Mouse (Mus musculus) left cerebral cortex, postnatal 36 days (tissue): ENCODE results near the gene Rnf138rt1. TPM values are rescaled to one million over a fixed set of nuclear protein-coding genes. Genes with fewer than 3 reads are reported as not detected.
A peak's percentile ranks its signal among the peaks of the same experiment; 100 is the strongest.

Experiments used
- DNase-seq, 2 experiments: peaks; one replicate each; pipeline ENCODE4 v3.0.0; 2021 to 2022; ENCODE audit warnings: low spot score in 2 of 2, mixed read lengths in 1 of 2
- intact Hi-C: fragments of 180-260 bp; cut with DNase I; formaldehyde crosslinking; loops from one replicate; pipeline ENCODE4 v1.15.1; 2025
- total RNA-seq, 2 experiments: library from RNA; stranded (reverse); gene quantifications; 2 replicates each; pipeline ENCODE4 v1.2.3; 2021

Rnf138rt1 gene
- total RNA-seq: under 1 TPM; 0.54 to 0.68 TPM

DNA sequence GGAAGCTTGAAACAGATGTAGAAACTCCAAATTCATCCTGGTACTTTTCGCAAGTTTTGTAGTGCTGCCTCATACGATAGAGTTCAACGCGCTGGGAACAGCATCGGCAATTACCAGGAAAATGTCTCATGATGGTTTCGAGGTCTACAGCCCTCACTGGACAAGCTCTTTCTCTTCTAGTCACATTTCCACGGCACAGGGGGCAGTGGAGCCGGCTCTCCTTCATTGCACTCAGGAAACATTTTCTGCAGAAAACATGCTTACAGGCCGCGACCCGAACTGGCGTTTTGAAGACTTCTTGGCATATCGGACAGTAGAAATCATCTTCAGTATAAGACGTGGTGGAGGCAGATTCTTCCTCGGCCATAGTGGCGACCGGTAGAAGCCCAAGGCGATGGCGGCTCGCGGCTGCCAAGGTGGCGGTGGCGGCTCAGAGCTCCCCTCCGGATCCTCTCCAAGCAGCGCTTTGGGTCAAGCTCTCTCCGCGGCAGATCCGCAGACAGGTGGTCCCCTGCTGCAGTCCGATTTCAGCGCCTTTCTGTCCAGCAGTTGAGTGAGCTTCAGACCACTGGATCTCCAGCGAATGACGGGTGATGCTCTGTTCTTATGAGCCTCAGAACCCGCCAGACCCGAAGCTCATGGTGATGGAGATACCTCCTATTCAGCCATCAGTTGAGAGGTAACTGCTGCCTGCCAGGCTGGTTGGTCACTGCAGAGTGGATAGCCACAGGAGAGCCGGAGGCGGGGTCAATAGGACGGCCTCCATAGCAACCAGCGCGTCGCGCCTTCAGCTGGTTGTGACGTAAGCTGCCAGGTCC, at the start of gene Rnf138rt1:
Gene Rnf138rt1 (minus strand): TSS at position 713 of the 818 bp plus-strand sequence.
- peak; percentile 7 to 15 for DNase-seq
- intact Hi-C loops: no loop called here

DNA sequence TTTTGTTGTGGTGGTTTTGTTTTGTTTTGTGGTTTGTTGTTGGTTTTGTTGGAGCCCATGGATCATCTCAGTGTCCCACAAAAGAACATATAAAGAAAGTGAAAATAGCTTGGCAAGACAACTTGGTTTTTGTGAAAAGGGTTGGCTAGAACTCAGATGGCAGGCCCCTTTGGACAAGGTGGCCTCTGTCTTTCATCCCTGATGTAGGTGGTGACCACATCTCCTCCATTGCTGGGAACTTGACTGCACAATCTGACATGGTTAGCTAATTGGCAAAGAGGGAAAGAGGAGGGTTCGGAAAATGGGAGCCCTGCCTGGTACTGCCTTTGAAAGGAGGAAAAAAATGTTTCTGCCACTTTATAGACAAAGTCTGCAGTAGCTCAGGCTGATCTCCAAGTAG, 46.1 kb upstream of the Rnf138rt1 start:
- no peak for DNase-seq
- intact Hi-C loops: no loop called here

DNA sequence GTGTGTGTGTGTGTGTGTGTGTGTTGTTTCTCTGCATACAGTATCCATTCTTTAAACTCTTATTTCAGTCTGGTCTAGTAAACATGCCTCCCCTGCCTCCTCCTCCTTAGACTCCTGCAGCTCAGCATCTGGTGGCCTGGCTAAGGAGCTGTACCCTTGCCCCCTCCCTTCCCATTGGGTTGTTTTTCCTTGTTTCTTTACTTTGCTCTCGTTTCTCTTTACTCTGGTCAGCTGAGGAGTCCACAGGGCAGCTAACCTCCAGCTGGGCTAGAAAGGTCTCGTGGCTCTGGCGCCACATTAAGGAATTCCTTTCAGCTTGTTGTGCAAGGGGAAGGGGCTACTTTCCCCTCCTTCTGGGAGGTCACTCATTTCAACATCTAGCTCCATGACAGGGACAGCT, 5.2 kb upstream of the Rnf138rt1 start:
- intact Hi-C loops: no loop called here
- DNase-seq: no peak

DNA sequence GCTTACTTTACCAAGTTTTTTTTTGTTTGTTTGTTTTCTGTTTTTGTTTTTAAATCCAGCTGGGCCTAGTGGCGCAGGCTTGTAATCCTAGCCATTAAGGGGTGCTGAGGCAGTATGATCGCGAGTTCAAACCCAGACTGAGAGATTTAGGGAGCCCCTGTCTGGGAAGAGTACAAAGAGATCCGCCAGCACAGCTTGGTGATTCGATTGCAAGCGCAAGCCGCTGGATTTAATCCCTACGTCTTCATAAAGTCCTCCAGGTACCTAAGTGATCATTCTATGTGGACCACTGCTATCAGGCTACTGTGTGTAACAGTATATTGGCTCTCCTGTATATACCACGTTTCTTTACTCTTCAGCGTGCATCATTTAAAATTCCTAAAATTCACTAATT, 303 bp upstream of the Rnf138rt1 start:
- intact Hi-C loops: no loop called here
- no peak for DNase-seq

DNA sequence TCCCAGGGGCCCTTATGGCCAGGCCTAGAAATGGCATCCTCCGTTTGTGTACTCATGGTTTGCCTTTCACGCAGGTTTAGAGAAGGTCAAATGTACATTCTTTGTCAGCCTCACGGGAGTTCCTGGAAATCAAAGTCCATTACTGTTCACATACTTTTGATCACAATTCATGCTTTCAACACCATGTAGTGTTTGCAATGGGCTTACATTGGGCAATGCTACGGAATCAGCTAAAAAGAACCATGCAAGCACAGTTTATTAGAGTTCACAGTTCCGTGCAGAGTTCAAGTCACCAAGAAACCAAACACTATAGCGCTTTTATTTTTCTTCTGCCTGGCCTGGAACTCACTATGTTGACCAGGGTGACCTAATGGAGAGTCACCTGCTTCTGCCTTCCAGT, 15.1 kb downstream of the Rnf138rt1 start:
- DNase-seq: no peak
- intact Hi-C loops: no loop called here

DNA sequence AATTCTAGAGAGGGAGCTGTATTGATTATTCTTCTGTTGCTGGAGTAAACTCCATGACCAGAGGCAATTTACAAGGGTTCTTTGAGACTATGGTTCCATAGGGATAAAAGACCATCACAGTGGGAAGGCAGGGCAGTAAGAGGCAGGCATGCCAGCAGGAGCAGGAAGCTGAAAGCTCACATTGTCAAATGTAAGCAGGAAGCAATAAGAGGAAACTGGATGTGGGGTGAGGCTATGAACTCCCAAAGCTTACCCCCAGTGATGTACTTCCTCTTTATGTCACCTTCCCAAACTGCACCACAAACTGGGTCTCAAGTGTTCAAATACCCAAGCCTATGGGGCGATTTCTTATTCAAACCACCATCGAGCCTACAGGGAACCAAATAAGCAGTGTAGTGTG, 17.2 kb downstream of the Rnf138rt1 start:
- no peak for DNase-seq
- intact Hi-C loops: no loop called here

DNA sequence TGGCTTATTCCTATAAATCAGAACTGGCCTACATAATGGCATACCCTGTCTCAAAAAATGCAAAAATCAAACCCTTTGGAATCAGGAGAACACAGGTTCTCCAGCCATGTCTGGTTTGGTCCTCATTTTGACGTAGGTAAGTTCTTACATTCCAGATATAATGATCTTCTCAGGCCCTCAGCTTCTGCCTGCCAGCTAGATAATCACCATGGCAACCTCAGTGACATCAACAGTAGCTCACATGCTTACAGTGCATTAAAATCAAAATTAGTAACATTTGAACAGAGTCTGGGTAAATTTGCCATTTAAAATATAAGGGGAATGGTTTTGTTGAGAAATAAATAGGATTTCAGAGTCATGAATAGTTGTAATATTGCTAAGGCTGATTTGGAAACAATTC, 22.2 kb downstream of the Rnf138rt1 start:
- DNase-seq: no peak
- intact Hi-C loops: no loop called here

DNA sequence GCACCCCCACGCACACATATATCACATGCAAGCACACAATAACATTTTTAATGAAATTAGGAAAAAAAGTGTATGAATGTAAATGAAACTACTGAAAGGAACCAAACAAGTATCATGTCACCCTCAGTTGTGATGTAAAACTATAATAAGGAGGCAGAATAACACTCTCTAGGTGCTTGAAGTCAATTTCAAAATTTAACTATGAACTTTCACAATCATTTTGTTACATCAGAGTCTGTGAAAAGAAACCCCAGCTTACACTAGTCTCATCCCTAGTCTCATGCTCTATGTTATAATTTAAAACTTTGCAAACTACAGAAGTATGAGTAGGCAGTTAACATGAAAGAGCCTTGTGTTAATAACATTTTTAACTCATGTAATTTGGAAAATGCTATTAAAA, 27.0 kb downstream of the Rnf138rt1 start:
- intact Hi-C loops: no loop called here
- DNase-seq: no peak

DNA sequence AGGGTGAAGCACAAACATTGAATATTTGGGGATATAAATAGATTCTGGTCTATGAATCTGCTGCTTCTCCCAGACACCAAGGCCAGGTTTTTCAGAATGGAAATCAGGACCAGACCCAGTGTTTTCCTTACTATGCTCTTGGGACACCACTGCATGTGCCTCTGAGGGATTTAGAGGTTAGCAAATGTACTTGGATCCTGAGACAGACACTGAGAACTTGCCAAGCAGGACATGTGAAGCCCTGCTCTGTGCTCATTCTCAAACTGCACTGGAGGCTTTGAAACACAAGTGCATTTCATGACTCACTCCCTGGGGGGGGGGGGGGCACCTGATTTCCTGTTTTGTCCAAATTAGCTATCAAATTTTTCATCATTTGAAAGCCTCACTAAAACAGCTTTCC, 37.5 kb downstream of the Rnf138rt1 start:
- intact Hi-C loops: no loop called here
- DNase-seq: no peak

DNA sequence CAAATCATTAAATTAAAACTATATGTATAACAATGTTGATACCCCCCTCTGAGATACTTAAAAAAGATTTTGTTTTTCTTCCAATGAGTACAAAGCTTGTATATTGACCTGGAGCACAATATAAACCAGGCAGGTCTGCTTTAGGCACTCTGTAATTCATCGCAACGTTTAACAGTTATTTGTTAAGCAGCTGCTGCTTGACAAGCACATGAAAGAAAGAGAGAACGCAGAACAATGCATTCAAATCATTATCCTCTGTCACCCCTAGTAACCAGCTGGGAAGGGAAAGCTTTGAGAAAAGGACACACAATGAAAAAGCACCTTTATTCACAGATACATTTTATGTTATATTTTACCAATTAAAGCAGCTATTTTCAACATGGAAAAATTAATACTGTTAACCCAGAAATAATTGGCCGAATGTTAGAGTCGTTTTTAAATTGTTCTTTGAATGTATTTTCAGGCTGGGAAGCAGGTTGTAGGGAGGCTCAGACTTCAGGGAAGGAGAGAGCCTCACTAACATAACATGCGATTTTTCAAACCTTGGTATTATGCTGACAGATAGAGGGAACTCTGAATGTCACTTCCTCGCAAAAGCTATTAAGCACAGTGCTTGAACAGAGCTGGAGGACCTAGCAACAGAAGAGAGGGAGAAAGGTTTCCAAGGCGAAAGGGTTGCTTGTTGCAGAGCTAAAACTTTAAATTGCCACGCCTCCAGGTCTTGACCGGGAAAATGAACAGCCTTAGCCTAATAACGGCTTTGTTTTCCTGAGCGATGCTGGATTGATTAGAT, 38.1 kb downstream of the Rnf138rt1 start:
- no peak for DNase-seq
- intact Hi-C loops: no loop called here

DNA sequence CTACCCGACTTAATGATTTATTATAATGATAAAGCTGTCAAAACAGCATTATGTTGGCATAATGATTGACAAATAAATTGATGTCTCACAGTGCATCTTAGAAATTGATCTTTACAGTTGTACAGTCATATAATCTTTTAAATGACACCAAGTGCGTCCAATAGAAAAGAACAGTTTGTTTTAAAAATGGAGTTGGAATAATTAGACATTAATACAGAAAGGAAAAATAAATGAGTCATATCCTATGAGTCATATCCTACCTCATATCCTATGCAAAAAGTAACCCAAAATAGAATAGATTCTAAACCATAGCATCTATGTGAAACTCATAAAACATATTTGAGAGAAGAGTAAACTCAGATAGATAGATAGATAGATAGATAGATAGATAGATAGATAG, 40.5 kb downstream of the Rnf138rt1 start:
- intact Hi-C loops: no loop called here
- no peak for DNase-seq

Other genes starting within 250 kb of the Rnf138rt1 start
- gene Grpr, start 211.7 kb downstream of the Rnf138rt1 start, total RNA-seq: 1 to 10 TPM; 1.0 to 1.7 TPM
- gene Ap1s2, start 147.7 kb upstream of the Rnf138rt1 start, total RNA-seq: 10 to 100 TPM; 26.8 to 38.6 TPM
- 10 to 100 TPM; 40.3 to 53.9 TPM for gene Zrsr2, start 197.3 kb upstream of the Rnf138rt1 start, total RNA-seq